Mouse (Mus musculus) CD4-positive naive resting alpha-beta T cell, adult 57 days (primary cell): Measurements from ENCODE around the gene Ddx11. TPM values are rescaled to one million over a fixed set of nuclear protein-coding genes. Genes with fewer than 3 reads are reported as not detected.

Source experiments
- total RNA-seq: library from RNA; stranded (reverse); gene quantifications from one replicate; pipeline ENCODE4 v1.2.4, GENCODE M21; 2023

Ddx11 gene
- 39.6 TPM for total RNA-seq

DNA sequence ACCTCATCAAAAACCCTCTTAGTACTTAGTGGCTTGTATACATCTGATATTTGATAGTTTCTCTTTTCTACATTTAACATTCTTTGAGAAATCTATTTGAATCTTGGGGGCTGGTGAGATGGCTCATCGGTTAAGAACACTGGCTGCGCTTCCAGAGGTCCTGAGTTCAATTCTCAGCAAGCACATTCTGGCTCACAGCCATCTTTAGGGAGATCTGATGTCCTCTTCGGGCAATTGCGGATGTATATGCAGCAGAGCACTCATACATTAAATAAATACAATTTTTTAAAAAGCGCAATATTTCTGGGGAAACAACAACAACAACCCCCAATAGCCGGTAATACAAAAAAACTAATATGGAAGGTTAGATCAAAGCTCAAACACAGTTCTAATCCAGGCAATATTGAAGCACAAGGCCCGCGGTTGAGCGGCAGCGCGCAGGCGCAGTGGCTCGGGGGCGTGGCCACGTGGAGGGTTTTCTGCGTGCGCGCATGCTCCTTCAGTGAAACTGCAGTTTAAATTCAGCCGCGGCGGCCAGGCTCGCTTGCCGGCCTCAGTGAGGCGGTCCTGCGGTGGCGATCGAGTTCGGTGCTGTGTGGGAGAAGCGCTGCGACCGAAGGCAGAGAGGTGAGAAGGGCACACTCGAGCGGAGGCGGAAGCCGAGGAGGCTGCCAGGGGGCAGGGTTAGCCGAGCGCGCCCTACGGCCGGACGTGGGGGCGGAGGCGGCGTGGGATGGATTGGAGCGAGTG lies at the start of gene Ddx11:
Ddx11 (plus strand) TSS at position 455 of the 750 bp plus-strand sequence.

DNA sequence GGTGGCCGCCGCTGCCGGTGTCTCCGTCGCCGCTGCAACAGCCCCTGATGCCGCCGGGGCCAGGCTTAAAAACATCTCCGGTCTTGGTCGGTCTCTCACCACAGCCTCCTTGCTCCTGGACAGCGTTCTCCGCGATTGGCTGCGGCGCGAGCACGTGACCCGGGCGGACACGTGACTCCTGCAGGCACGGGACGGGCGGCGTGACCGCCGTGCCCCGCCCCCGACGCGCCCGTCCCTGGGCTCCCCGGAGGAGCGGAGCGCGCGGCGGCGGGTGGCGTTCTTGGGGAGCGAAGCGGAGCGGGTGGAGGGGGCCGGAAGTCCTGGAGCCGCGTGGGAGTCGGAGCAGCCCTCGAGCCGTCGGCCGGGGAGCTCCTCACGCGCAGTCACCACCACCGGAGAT lies 46.4 kb upstream of the Ddx11 start, which contains the start of gene Ankrd12:
Ankrd12 (minus strand) TSS at position 156 of the 400 bp plus-strand sequence.

DNA sequence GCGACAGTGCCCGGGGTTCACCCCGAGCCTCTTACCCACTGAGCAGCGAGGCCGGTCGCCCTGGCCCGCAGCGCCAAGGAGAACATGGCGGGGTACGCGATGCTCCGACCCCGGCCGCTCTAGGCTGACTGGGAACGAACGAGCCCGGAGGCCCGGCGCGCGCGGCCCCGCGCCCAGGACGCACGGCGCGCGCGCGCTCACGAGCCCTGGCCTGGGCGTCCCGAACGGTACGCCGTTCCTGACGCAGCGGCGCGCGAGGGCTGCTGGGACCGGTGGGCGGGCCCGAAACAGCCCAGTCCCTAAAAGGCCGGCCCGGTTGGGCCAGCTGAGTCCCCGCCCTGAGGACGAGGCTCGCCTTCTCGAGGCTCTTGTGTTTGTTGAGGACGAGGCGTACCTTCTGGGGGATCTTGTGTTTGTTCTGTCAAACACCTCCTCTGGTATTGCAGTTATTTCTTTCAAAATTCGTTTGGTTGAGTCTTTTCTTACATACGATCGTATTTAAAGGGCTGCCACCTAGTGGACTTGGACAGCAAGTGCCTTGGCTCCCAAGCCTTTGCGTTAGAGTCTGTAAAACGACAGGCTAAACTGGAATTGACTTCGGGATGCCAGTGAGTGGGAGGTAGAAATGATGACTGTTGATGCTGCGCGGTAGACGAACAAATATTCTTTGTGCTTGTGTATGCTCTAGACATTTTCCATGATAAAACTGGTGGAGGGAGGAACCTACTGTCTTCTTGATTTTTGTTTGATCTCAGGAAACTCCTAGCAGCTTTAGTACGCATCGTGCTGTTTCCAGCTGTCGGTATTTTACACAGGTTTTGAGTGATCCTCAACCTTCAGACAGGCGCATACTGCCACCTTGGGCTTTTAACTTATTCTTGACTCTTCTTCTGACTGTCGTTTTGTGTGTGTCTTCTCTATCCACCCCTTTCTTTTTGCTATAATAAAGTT lies 21.7 kb upstream of the Ddx11 start, which contains the start of gene Ndufv2:
Ndufv2 (minus strand) TSS at position 180 of the 951 bp plus-strand sequence.

DNA sequence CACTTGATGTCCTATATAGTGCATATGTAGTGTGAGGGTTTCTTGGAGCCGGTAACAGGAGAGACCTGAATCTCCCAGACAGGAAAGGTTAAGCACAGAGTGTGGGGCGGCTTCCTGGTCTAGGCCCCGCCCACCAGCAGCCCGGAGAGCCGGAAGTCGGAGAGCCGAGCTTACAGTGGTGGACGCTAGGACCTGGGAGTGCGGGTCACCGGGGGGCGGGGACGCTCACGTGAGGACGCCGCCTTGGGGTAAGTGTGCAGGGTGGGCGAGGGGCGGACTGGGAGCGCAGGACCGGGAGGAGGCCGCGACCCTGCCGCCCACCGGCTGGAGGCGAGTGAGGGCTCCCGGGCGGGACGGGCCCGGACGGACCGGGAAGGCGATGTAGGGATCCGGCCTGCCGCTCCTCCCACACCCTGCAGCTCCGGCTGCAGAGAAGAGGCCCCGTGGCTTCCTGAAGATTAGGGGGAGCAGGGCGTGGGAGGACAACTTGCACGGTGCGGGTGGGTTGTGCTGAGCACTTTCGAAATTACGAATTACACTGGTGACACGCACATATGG lies 11.8 kb upstream of the Ddx11 start, which contains the start of gene Washc1:
Washc1 (plus strand) TSS at position 144 of the 558 bp plus-strand sequence.

Other genes with a start within 250 kb of the Ddx11 start
- gene Ralbp1, start 237.7 kb upstream of the Ddx11 start, total RNA-seq = 37.4 TPM
- gene Twsg1, start 172.3 kb upstream of the Ddx11 start, total RNA-seq = 18.4 TPM
- 71.9 TPM for gene Ankrd12, start 46.4 kb upstream of the Ddx11 start, total RNA-seq
- 65.0 TPM for gene Ndufv2, start 22.0 kb upstream of the Ddx11 start, total RNA-seq
- gene Washc1, start 12.0 kb upstream of the Ddx11 start, total RNA-seq = 54.2 TPM